Comparison of ENCODE assay signal across 9 mouse cellular contexts in the genomic region with DNA sequence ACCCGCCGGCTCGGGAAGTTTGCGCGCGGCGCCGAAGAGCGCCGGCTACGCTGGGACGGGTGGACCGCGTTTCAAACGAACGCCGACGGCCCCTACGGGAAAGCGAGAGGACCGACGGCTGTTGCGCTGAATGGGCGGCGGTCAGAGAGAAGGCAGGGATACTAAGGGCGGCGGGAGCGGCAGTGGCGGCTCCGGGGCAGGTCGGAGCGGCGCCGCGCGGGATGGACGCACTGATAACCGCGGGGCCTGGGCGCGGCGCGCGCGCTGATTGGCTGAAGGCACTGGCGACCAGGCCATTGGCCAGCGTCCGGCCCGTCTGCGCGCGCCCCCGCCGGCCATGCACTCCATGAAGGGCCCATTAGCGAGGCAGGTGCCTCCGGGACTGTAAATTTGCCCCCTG. TPM values are rescaled to one million over a fixed set of nuclear protein-coding genes. Genes with fewer than 3 reads are reported as not detected.
DNase-seq lines count a peak whose midpoint lies in the region; ATAC-seq and TF ChIP-seq lines count a peak whose summit lies in the region.
"Had no signal": no experiment of that assay in that cellular context is flagged by ENCODE, and none has a peak within 500 bp of the region (broad histone marks: within the 10 kb centered on the region; RNA-seq: fewer than 3 reads in every experiment).

TSS of gene Nkx6-2 (minus strand) at position 203 of the 400 bp plus-strand sequence.

- H3K27ac ChIP-seq in bone marrow macrophage, adult 2 months (ENCODE audit: insufficient read depth, low read depth, low read length) = no peak within 1 kb of the TSS
- no peak within 1 kb of the TSS for H3K27ac ChIP-seq in gastrocnemius, adult 2 months
- no peak within 1 kb of the TSS for H3K27ac ChIP-seq in hindbrain, postnatal 0 days
- no peak within 1 kb of the TSS for H3K27ac ChIP-seq in neural tube, embryonic 15.5 days (replicated peaks)

- H3K9ac ChIP-seq in hindbrain, postnatal 0 days (replicated peaks; ENCODE audit: low read length) = peak within 1 kb of the TSS; percentile 28; the same call in 1 of the 2 replicates
- H3K9ac ChIP-seq in neural tube, embryonic 15.5 days (replicated peaks) = no peak within 1 kb of the TSS

- TF ChIP-seq POLR2A in bone marrow macrophage, adult 2 months (IDR thresholded peaks at IDR 0.05; ENCODE audit: borderline replicate concordance, low read depth, low read length) = no peak

- ATAC-seq in cerebellum, adult (ENCODE audit: insufficient number of reproducible peaks, low FRiP score, low TSS enrichment) = no peak
- ATAC-seq in hindbrain, postnatal 0 days = peak; percentile 50
- no peak for ATAC-seq in neural tube, embryonic 15.5 days (ENCODE audit: low FRiP score)

- intact Hi-C loops in gastrocnemius, adult 2 months (cut with DNase I) = loop anchor here (10.0 kb wide), 1 partner anchor 278 kb away; no protein-coding TSS in a partner anchor

- TF ChIP-seq CTCF in bone marrow macrophage, adult 2 months (IDR thresholded peaks at IDR 0.05; ENCODE audit: low read depth, low read length) = no peak
- no peak for TF ChIP-seq CTCF in gastrocnemius, adult 2 months (IDR thresholded peaks at IDR 0.05)
- TF ChIP-seq CTCF in hindbrain, postnatal 0 days (IDR thresholded peaks at IDR 0.05; ENCODE audit: low read depth) = no peak

- under 1% methylated on average over 56 of the region's 56 CpGs for WGBS in hindbrain, postnatal 0 days
- WGBS in neural tube, embryonic 15.5 days = under 1% methylated on average over 55 of the region's 56 CpGs

- H3K27me3 ChIP-seq in hindbrain, postnatal 0 days (ENCODE audit: insufficient read depth, low read length) = peaks cover 82% of the 10 kb centered on the region
- peaks cover 99% of the 10 kb centered on the region for H3K27me3 ChIP-seq in neural tube, embryonic 15.5 days (replicated peaks)

- H3K4me3 ChIP-seq in bone marrow macrophage, adult 2 months (ENCODE audit: insufficient read depth, low read length) = peak within 1 kb of the TSS; percentile 15; the same call in 1 of the 2 replicates
- peak within 1 kb of the TSS; percentile 67 for H3K4me3 ChIP-seq in gastrocnemius, adult 2 months
- H3K4me3 ChIP-seq in hindbrain, postnatal 0 days (ENCODE audit: low read length) = peak within 1 kb of the TSS; percentile 32
- H3K4me3 ChIP-seq in neural tube, embryonic 15.5 days (replicated peaks) = peak within 1 kb of the TSS; percentile 33

- peak within 1 kb of the TSS; percentile 34 for H3K4me2 ChIP-seq in hindbrain, postnatal 0 days (ENCODE audit: low read depth, low read length)
- H3K4me2 ChIP-seq in neural tube, embryonic 15.5 days = peak within 1 kb of the TSS; percentile 54

- no peaks in the 10 kb centered on the region for H3K4me1 ChIP-seq in bone marrow macrophage, adult 2 months (ENCODE audit: control insufficient read depth, insufficient read depth, low read length)
- no peaks in the 10 kb centered on the region; the same call in 1 of the 2 replicates for H3K4me1 ChIP-seq in hindbrain, postnatal 0 days (ENCODE audit: insufficient read depth, low read length)
- H3K4me1 ChIP-seq in neural tube, embryonic 15.5 days = peaks cover 37% of the 10 kb centered on the region

- peak; percentile 76 to 82 for DNase-seq in cerebellum, postnatal 10 days
- peak; percentile 73 for DNase-seq in gastrocnemius, adult 2 months
- peak; percentile 50 for DNase-seq in hindbrain, postnatal 0 days (ENCODE audit: low spot score)
- DNase-seq in liver = peak; percentile 24
- no peak for DNase-seq in right cerebral cortex, adult 2 months (ENCODE audit: low spot score in 2 of 2)

- H3K9me3 ChIP-seq in hindbrain, postnatal 0 days (ENCODE audit: low read length) = no peaks in the 10 kb centered on the region
- H3K9me3 ChIP-seq in neural tube, embryonic 15.5 days (replicated peaks) = no peaks in the 10 kb centered on the region

- H3K36me3 ChIP-seq in hindbrain, postnatal 0 days (ENCODE audit: insufficient read depth, low read length) = peaks cover 7% of the 10 kb centered on the region; the same call in 1 of the 2 replicates
- no peaks in the 10 kb centered on the region; the same call in 1 of the 2 replicates for H3K36me3 ChIP-seq in neural tube, embryonic 15.5 days

RNA-seq across cellular contexts. Expression of gene Nkx6-2, which starts in this region (rescaled TPM):
- polyA plus RNA-seq in bone marrow macrophage, adult 2 months (2012; ENCODE audit: insufficient read depth, insufficient read length, missing spikeins) = not detected in 2 replicates
- not detected for total RNA-seq in gastrocnemius, adult 2 months (2021)
- 18.8 and 23.2 TPM in 2 replicates for total RNA-seq in hindbrain, postnatal 0 days (2014; rRNA removed)
- 17.4 and 20.0 TPM in 2 replicates for polyA plus RNA-seq in hindbrain, postnatal 0 days (2015; fragmentation: Nextera tagmentation; extraction: Ambion mirVana)
- polyA plus RNA-seq in neural tube, embryonic 15.5 days (2015; fragmentation: Nextera tagmentation; extraction: Ambion mirVana) = 6.1 and 7.8 TPM in 2 replicates
- total RNA-seq: gastrocnemius, adult 8-10 months had no signal

Comparison
In these comparisons a context has a peak if more than half of its experiments do, and no peak if none do; other contexts are left out.
1. RNA of gene Nkx6-2 (total RNA-seq): 18.8 to 23.2 TPM in hindbrain, postnatal 0 days; not detected in gastrocnemius, adult 2 months; every median in the first group is over 10 times any median in the second.
2. Peak in DNase-seq and H3K4me3 ChIP-seq in gastrocnemius, adult 2 months; RNA of the gene not detected or under 1 TPM.
3. DNase-seq: peak in cerebellum, postnatal 10 days (2 of 2), hindbrain, postnatal 0 days (single experiment) and liver (single experiment); none in right cerebral cortex, adult 2 months (0 of 2).
4. H3K4me3 ChIP-seq: peak in every context shown above with its lines; median percentile 67 in gastrocnemius, adult 2 months; 33 in neural tube, embryonic 15.5 days; 32 in hindbrain, postnatal 0 days; 15 in bone marrow macrophage, adult 2 months.